Mouse (Mus musculus) embryonic fibroblast, embryonic 13.5 days (primary cell): ENCODE measurements around the gene Tmem164.

Experiments used
- CTCF ChIP-seq: IDR thresholded peaks from 2 replicates; pipeline ENCODE4 v1.5.1; 2011; ENCODE audit warnings: mild to moderate bottlenecking, control low read depth, low read length, moderate library complexity, borderline replicate concordance; ENCODE audit not compliant: insufficient read depth
- POLR2A ChIP-seq: IDR thresholded peaks from 2 replicates; pipeline ENCODE4 v1.6.1; 2011; ENCODE audit warnings: low read depth, mild to moderate bottlenecking, control low read depth, low read length, moderate library complexity

DNA sequence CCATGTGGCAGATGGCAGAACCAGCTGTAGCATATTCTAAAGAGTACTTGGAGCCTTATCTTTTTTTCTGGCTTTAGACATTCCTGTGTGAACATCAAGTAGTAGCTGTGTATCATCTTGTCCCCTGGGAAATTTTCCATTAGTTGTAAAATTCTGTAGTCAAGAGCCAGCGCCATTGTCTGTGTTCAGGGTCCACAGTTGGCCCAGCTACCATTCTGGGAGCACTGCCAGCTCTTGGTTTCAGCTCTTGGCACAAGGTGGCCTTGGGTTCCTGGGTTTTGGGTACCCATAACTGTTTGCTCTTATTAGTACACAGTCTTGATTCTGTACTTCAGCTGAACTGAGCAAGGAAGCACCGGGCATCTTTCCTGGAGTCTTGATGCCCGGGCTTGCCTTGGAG, 123.4 kb downstream of the Tmem164 start:
- TF ChIP-seq CTCF (no peak), POLR2A (no peak)
